Mouse (Mus musculus) neural tube, embryonic 15.5 days (tissue): ENCODE results near the gene Crnkl1. TPM values are rescaled to one million over a fixed set of nuclear protein-coding genes. Genes with fewer than 3 reads are reported as not detected.
"Not testable (repeated sequence)": the region's sequence is repeated elsewhere in the genome, so short reads cannot be mapped to it uniquely, and the experiment has no call there.

ENCODE experiments used
- ATAC-seq: fragments of 200-750 bp; cut with Nextera tagmentation; 2 replicates; pipeline ENCODE4 v1.8.0; 2017; ENCODE audit warnings: mild to moderate bottlenecking, moderate TSS enrichment, moderate library complexity; ENCODE audit not compliant: low FRiP score
- H3K27ac ChIP-seq: fragments of 300-500 bp; sonication (generic); replicated peaks from 2 replicates; pipeline ENCODE4 v1.5.1; 2015; ENCODE audit warnings: mild to moderate bottlenecking, inconsistent platforms
- H3K27me3 ChIP-seq: fragments of 300-500 bp; sonication (generic); replicated peaks from 2 replicates; pipeline ENCODE4 v1.6.1; 2015; ENCODE audit warnings: inconsistent platforms
- H3K36me3 ChIP-seq: fragments of 300-500 bp; sonication (generic); 2 replicates; pipeline ENCODE4 v1.6.1; 2015; ENCODE audit warnings: inconsistent platforms
- H3K4me1 ChIP-seq: fragments of 300-500 bp; sonication (generic); 2 replicates; pipeline ENCODE4 v1.6.1; 2015; ENCODE audit warnings: inconsistent platforms
- H3K4me2 ChIP-seq: fragments of 300-500 bp; sonication (generic); 2 replicates; pipeline ENCODE4 v1.6.1; 2015; ENCODE audit warnings: inconsistent platforms, mild to moderate bottlenecking, moderate library complexity
- H3K4me3 ChIP-seq: fragments of 300-500 bp; sonication (generic); replicated peaks from 2 replicates; pipeline ENCODE4 v1.5.1; 2015; ENCODE audit warnings: mild to moderate bottlenecking, inconsistent platforms
- H3K9ac ChIP-seq: fragments of 300-500 bp; sonication (generic); replicated peaks from 2 replicates; pipeline ENCODE4 v1.6.1; 2015; ENCODE audit warnings: mild to moderate bottlenecking, inconsistent platforms
- H3K9me3 ChIP-seq: fragments of 300-500 bp; sonication (generic); replicated peaks from 2 replicates; pipeline ENCODE4 v1.6.1; 2016; ENCODE audit warnings: inconsistent platforms
- WGBS: fragments of 180-500 bp; shearing (Covaris S2); methylation state at CpG from one replicate; pipeline ENCODE4 v1.1.7; 2015; ENCODE audit warnings: mixed read lengths; 5-methylcytosine and 5-hydroxymethylcytosine counted together
- polyA plus RNA-seq: library from polyadenylated mRNA; unstranded; fragments of >200 nt; fragmentation: Nextera tagmentation; extraction: Ambion mirVana; gene quantifications from 2 replicates; pipeline ENCODE4 v1.2.1, GENCODE M21; 2015

Gene Crnkl1
- polyA plus RNA-seq, 1 experiment from 2014 or later, result 18.8 TPM

DNA sequence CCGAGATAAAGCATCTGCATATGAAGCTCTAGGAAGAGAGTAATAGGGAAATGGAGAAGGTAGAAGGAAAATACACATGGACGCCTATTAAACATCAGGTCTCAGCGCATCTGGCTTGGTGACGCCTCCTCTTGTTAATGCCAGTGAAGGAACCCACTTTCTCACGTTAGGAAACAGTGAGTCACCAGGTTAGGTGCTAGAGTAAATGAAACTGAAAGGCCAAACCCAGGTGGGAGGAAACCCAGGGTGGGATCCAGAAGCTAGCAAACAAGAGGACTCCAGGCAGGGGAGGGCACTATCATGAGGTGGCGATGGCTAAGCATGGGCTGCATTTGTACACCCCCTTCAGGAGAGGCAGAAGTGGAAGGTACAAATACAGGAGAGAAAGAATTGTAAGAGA, 29.7 kb downstream of the Crnkl1 start:
- 89% methylated on average over 6 of the region's 6 CpGs for WGBS
- Histone ChIP-seq H3K9ac (no peak overlapping the region), H3K27ac (no peak overlapping the region), H3K4me3 (no peak overlapping the region), H3K9me3 (no peaks in the 10 kb centered on the region), H3K27me3 (no peaks in the 10 kb centered on the region), H3K4me1 (peaks cover 27% of the 10 kb centered on the region), H3K4me2 (no peak overlapping the region), H3K36me3 (peaks cover 17% of the 10 kb centered on the region)
- ATAC-seq, result no peak

DNA sequence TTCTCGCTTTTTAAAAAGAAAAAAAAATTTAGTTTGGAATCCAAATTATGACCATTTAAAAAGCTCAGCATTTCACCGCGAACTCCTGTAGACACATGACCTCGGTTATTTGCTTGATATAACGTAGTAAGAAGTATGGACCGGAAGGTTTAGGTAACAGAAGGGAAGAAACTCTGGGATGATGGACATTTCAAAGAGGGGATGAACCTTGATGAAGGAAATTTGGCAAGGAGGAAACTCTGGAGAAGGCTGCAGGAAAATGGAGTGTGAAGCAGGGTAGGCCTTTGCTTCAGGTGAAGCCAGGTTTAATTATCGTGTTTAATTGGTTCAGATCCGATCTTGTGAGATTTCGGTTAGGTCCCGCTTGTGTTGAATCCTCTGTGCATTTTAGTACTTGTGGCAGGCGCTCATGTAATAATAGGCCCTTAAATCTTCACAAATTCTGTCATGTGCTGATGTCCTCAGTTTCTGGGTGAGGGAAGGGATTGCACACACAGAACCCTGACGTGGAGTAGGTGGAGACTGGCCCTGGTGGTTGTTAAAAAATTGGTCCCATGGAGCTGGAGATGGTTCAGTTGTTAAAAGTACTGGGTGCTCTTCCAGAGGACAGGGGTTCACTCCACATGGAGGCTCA, 30.7 kb downstream of the Crnkl1 start:
- 31% methylated on average over 12 of the region's 12 CpGs for WGBS
- peaks cover 10% of the 10 kb centered on the region for H3K36me3 ChIP-seq
- peaks cover 27% of the 10 kb centered on the region for H3K4me1 ChIP-seq
- H3K4me3 ChIP-seq, result peak overlapping the region; percentile 100
- H3K9me3 ChIP-seq, result no peaks in the 10 kb centered on the region
- H3K27me3 ChIP-seq, result no peaks in the 10 kb centered on the region
- H3K9ac ChIP-seq, result peak overlapping the region; percentile 93
- ATAC-seq, result no peak
- H3K4me2 ChIP-seq, result peak overlapping the region; percentile 63
- H3K27ac ChIP-seq, result 0 out of 2 replicates have a peak overlapping the region, but pooled peaks have one; percentile 84

DNA sequence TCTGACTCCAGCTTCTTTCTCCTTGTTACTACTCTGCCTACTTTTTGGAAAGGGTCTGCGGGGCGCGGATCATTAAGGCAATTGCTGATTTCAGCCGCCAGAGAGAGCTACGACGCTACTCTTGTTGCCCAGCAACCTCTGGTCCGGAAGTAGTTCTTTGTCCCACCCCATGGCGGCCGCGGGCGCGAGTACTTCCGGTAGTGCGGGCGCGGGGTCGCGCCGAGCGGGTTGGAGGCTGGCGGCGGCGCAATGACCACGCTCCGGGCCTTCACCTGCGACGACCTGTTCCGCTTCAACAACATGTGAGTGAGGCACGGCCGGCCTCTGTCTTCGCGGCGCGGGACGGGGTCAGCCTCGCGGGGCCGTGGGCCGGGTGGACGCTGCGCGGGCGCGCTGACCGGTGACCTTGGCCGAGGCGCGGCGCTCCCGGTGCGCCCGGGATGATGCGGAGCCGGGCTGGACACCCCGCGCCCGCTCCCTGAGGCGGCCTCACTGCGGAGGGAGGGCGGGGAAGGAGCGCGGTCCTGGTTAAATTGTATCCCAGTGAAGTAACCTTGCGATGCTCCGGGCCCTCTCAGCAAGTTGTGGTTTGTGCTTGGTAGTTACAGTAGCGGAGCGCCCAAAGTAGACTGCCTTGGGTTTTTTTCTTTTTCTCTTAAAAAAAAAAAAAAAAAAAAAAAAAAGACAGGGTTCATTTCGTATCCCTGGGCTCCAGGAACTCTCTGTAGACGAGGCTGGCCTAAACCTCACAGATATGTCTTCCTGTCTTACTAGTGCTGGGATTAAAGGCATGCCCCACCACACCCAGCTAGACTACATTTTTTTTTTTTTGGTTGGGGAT, 31.5 kb downstream of the Crnkl1 start:
- Histone ChIP-seq H3K4me1 (peaks cover 27% of the 10 kb centered on the region), H3K4me2 (peak overlapping the region; percentile 63), H3K27ac (peak overlapping the region; percentile 84), H3K36me3 (peaks cover 4% of the 10 kb centered on the region), H3K9ac (peak overlapping the region; percentile 93), H3K4me3 (peak overlapping the region; percentile 100), H3K27me3 (no peaks in the 10 kb centered on the region), H3K9me3 (no peaks in the 10 kb centered on the region)
- ATAC-seq, result peak; percentile 98
- under 1% methylated on average over 68 of the region's 68 CpGs for WGBS

DNA sequence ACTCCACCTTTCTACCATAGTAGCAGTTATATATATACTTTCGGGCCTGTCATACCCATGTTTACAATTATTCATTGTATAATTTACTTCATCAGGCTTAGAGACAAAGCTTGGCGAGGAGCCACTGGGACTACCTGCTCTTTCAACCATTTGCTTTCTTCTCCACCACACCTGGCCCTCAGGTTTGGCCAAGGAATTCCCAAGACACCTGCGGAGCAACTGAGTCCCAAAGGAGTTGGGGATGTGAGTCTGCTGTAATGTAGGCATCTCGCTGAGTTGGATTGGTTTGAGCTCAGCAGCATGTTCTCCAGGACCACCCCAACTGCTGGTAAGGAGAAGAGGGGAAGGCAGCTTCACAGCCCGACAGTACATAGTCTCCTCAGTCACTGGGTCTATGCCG, 33.0 kb downstream of the Crnkl1 start, which contains the start of gene Naa20:
Naa20 (plus strand) TSS at position 239 of the 400 bp plus-strand sequence.
- Histone ChIP-seq H3K36me3 (peaks cover 4% of the 10 kb centered on the region), H3K9me3 (no peaks in the 10 kb centered on the region), H3K4me2 (peak within 1 kb of the TSS; percentile 63), H3K9ac (peak within 1 kb of the TSS; percentile 93; the same call in 1 of the 2 replicates), H3K4me1 (peaks cover 27% of the 10 kb centered on the region), H3K27me3 (no peaks in the 10 kb centered on the region), H3K4me3 (peak within 1 kb of the TSS; percentile 100), H3K27ac (no peak within 1 kb of the TSS)
- 90% methylated on average over 6 of the region's 6 CpGs for WGBS
- ATAC-seq, result no peak

DNA sequence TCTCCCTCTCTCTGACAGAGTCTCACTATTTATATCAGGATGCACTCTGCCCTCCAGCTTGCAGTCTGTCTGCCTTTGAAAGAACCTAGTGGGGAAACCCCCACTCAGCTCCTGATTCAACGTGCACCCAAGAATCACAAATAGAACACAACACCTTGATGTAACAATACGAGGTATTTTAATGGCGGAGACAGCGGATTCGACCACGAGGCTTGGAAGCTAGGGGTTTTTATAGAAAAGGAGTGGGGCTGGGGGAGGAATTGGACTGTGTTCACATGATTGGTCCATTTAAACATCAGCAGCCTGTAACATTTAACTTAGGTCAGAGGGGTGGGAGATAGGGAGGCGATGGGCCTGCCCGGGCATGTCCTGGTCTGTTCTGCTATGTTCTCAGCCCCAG, 34.5 kb downstream of the Crnkl1 start:
- not testable (repeated sequence) for ATAC-seq, H3K9ac ChIP-seq, H3K4me3 ChIP-seq, H3K9me3 ChIP-seq, H3K36me3 ChIP-seq, H3K4me2 ChIP-seq, H3K27ac ChIP-seq, H3K27me3 ChIP-seq
- 78% methylated on average over 8 of the region's 8 CpGs for WGBS
- peaks cover 19% of the 10 kb centered on the region for H3K4me1 ChIP-seq

DNA sequence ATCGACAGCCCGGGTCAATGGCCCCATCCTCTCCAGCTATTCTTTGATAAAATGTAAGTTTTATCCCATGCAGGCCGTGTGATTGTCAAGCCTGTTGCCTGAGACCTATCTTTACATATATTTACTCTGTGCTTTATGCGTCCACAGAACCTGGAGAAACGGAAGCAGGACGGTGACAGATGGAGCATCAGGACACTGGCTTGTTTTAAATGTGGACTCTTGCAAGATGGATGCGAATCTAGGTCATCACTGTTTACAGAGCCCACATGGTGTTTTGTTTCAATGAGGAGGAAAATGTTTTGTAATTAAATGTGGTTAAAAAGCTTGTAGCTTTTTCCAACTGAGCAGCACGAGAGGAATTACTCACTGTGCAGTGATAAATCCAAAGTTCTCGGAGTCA, 36.7 kb downstream of the Crnkl1 start:
- H3K27ac ChIP-seq, result no peak overlapping the region
- H3K36me3 ChIP-seq, result no peaks in the 10 kb centered on the region
- H3K9ac ChIP-seq, result no peak overlapping the region
- WGBS, result 72% methylated on average over 9 of the region's 9 CpGs
- no peak overlapping the region for H3K4me2 ChIP-seq
- H3K4me3 ChIP-seq, result no peak overlapping the region
- no peaks in the 10 kb centered on the region for H3K9me3 ChIP-seq
- H3K4me1 ChIP-seq, result peaks cover 2% of the 10 kb centered on the region; the same call in 1 of the 2 replicates
- no peak for ATAC-seq
- H3K27me3 ChIP-seq, result no peaks in the 10 kb centered on the region

DNA sequence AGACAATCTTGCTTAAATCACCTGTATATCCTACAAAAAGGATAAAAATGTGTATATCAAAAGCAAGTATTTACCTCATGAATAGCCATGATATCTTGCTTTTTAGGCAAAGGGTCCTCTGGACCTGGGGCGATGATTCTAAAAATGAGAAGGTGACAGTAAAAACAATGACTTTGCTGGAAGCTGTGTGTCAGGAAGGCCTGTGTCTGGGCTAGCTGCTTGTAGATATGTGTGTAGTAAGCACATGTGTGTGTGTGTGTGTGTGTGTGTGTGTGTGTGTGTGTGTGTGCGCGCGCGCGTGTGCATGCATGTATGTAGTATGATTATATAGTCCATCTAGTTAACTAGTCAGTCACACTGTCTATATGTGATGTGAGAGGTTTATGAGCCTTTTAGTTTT, 41.1 kb downstream of the Crnkl1 start:
- Histone ChIP-seq H3K36me3 (no peaks in the 10 kb centered on the region), H3K9ac (no peak overlapping the region), H3K4me1 (0 out of 2 replicates have a peak, but pooled peaks cover 3% of the 10 kb centered on the region), H3K9me3 (no peaks in the 10 kb centered on the region), H3K27me3 (no peaks in the 10 kb centered on the region), H3K27ac (no peak overlapping the region), H3K4me2 (no peak overlapping the region), H3K4me3 (no peak overlapping the region)
- WGBS, result 99% methylated on average over 6 of the region's 6 CpGs
- no peak for ATAC-seq

DNA sequence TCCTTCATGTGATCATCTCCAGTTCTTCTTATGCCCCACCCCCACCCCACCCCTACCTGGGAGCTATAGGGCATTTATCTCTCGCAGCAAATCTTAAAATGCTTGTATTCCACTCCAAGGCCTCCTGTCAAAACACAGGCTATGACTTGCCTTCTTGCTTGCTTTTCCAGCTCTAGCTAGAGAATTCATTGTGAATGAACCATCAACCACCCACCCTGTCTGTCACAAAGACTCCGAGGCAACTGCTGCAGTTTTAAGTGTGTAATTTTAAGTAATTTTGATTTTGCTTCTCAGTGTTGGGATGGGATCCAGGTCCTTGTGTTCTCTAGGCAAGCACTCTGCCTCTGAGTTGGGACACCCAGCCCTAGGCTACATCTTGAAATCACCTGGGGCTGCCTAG, 44.2 kb downstream of the Crnkl1 start:
- Histone ChIP-seq H3K9me3 (no peaks in the 10 kb centered on the region), H3K27me3 (no peaks in the 10 kb centered on the region), H3K27ac (no peak overlapping the region), H3K4me3 (no peak overlapping the region), H3K4me1 (peaks cover 7% of the 10 kb centered on the region; the same call in 1 of the 2 replicates), H3K36me3 (peaks cover 11% of the 10 kb centered on the region; the same call in 1 of the 2 replicates), H3K9ac (no peak overlapping the region), H3K4me2 (no peak overlapping the region)
- WGBS, result 91% methylated on average over 2 of the region's 2 CpGs
- no peak for ATAC-seq

DNA sequence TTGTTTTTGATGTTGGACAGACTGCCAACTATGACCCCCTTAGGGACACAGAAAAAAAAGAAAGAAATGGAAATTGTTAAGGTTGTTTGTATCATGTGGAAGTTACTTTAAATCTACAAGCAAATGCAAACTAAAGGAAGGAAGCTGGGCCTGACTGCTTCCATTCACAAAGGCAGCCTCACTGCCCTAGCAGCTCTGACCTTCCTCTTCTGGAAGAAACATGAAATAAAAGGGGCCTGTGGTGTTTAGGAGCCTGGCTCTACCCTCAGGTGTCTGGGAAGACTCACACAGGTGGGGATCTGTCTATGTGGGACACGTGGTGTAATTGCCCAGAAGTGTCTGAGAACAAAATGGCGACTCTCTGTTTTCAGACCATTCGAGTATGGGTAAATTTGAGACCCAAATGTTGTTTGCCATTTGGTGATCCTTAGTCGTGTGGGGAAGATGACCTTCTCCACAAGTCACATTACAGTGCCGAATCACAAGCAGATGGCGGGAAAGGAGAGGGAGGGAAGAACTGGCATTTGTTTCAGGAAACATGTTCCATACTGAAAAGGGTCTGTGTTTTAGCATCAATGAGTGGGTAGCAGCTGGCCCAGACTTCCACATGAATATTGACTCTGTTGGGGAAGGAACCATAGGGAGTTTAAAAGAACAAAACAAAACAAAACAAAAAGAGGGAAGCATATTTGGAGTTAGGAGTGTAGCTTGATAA, 45.9 kb downstream of the Crnkl1 start:
- no peak for ATAC-seq
- H3K9me3 ChIP-seq, result no peaks in the 10 kb centered on the region
- H3K36me3 ChIP-seq, result peaks cover 12% of the 10 kb centered on the region; the same call in 1 of the 2 replicates
- H3K27me3 ChIP-seq, result no peaks in the 10 kb centered on the region
- no peak overlapping the region for H3K27ac ChIP-seq
- no peak overlapping the region for H3K9ac ChIP-seq
- whole genome bisulfite sequencing, result 70% methylated on average over 6 of the region's 6 CpGs
- peaks cover 14% of the 10 kb centered on the region; the same call in 1 of the 2 replicates for H3K4me1 ChIP-seq
- H3K4me2 ChIP-seq, result no peak overlapping the region
- no peak overlapping the region for H3K4me3 ChIP-seq

DNA sequence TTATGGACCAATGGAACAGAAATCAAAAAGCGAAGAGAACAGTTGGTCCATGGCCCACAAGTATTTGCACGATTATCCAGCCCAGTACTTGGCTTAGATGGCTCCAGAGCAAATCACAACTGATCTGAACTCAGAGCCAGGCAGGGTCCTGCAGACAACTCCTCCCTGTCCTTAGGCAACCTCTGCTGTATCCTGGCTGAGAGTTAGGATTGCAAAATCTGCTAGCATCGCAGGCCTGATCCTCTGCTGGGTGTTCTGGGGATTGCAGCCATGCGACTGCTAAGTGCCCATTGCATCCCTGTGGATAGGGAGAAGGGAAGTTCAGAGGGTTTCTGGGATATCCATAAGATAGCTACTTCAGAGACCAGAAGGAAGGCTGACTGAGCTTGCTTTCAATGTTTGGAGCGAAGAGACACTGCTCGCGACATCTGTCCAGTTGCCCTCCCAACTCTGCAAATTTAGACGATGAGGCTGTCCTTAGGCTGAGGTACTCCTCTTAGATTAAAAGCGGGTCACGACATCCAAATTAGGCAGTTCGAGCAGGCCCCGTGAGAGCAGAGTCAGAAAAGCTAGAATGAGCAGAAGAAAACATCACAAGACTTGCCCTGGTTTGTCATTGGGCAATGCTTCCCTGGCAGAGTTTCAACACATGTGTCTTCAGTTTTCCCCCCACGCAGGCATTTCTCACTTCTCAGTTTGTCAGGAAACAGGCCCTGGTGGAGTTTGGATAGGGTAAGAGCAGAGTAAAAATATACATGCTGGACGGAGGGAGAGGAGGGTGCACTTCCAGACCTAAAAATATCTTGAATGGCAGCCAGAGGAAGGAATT, 46.7 kb downstream of the Crnkl1 start:
- Histone ChIP-seq H3K27ac (peak overlapping the region; percentile 10; the same call in 1 of the 2 replicates), H3K4me1 (peaks cover 16% of the 10 kb centered on the region; the same call in 1 of the 2 replicates), H3K9ac (no peak overlapping the region), H3K4me2 (no peak overlapping the region), H3K27me3 (no peaks in the 10 kb centered on the region), H3K4me3 (no peak overlapping the region), H3K9me3 (no peaks in the 10 kb centered on the region), H3K36me3 (peaks cover 12% of the 10 kb centered on the region)
- no peak for ATAC-seq
- 77% methylated on average over 14 of the region's 14 CpGs for WGBS
